Mouse (Mus musculus) small intestine, adult 2 months (tissue): ENCODE results near the gene Daam1. TPM values are rescaled to one million over a fixed set of nuclear protein-coding genes. Genes with fewer than 3 reads are reported as not detected.

ENCODE experiments used
- H3K27ac ChIP-seq: fragments of 200-500 bp; 2 replicates; pipeline ENCODE4 v1.5.1; 2012; ENCODE audit warnings: low read depth, low read length, control low read depth, inconsistent platforms; ENCODE audit not compliant: insufficient read depth
- H3K27me3 ChIP-seq: fragments of 200-500 bp; 2 replicates; pipeline ENCODE4 v1.6.1; 2012; ENCODE audit warnings: mild to moderate bottlenecking, moderate library complexity, low read length, inconsistent platforms; ENCODE audit not compliant: control insufficient read depth, insufficient read depth
- H3K36me3 ChIP-seq: fragments of 200-500 bp; 2 replicates; pipeline ENCODE4 v1.6.1; 2012; ENCODE audit warnings: mild to moderate bottlenecking, low read length, control low read depth, inconsistent platforms; ENCODE audit not compliant: control insufficient read depth, insufficient read depth
- H3K4me1 ChIP-seq: fragments of 200-500 bp; 2 replicates; pipeline ENCODE4 v1.6.1; 2012; ENCODE audit warnings: low read length, inconsistent platforms, mixed read lengths; ENCODE audit not compliant: control insufficient read depth, insufficient read depth, insufficient read length
- H3K4me3 ChIP-seq: fragments of 200-500 bp; 2 replicates; pipeline ENCODE4 v1.5.1; 2012; ENCODE audit warnings: low read depth, mild to moderate bottlenecking, control low read depth, inconsistent platforms, low read length, moderate library complexity
- CTCF ChIP-seq: fragments of 200-500 bp; IDR thresholded peaks from 2 replicates; pipeline ENCODE4 v1.5.1; 2012; ENCODE audit warnings: low read depth, mild to moderate bottlenecking, control low read depth, inconsistent platforms, low read length, moderate library complexity, mixed read lengths; ENCODE audit not compliant: insufficient replicate concordance, insufficient read length; ENCODE audit errors: extremely low read depth
- POLR2A ChIP-seq: fragments of 200-500 bp; IDR thresholded peaks from 2 replicates; pipeline ENCODE4 v1.6.1; 2012; ENCODE audit warnings: low read depth, mild to moderate bottlenecking, control low read depth, inconsistent platforms, low read length, moderate library complexity
- WGBS: fragments of 180-500 bp; shearing (Covaris S2); methylation state at CpG from one replicate; pipeline ENCODE4 v1.1.7; 2018; 5-methylcytosine and 5-hydroxymethylcytosine counted together
- polyA plus RNA-seq: library from polyadenylated mRNA; depleted of rRNA; stranded (reverse); fragments of >200 nt; gene quantifications from 2 replicates; pipeline ENCODE4 v1.2.3, GENCODE M21; 2012

Daam1 gene
- polyA plus RNA-seq, 1 experiment, result 2.4 TPM

DNA sequence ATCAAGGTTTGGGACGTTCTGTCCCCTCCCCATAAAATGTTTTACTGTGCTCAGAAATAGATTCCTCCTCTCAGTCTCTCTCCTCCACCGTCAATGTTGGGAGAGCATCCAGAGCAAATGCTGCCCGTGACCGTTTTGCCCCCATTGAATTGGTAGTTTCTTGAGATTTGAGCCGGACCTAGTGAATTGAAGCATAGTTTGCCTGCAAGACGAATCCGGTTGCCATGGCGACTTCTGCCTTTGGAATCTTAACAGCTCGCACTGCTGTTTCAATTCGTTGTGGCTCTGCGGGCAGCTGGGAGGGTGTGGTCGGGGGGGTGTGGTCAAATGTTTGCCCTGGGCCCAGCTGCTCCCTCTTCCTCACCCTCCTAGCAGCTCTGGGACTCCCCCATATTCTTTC lies 1.3 kb downstream of the Daam1 start:
- Histone ChIP-seq H3K4me3 (peak overlapping the region; percentile 74), H3K4me1 (peaks cover 4% of the 10 kb centered on the region; the same call in 1 of the 2 replicates), H3K27me3 (no peaks in the 10 kb centered on the region), H3K36me3 (no peaks in the 10 kb centered on the region), H3K27ac (no peak overlapping the region)
- WGBS, result under 1% methylated on average over 12 of the region's 12 CpGs
- TF ChIP-seq POLR2A (0 out of 2 replicates have a peak, but pooled peaks have one; percentile 12), CTCF (no peak)

DNA sequence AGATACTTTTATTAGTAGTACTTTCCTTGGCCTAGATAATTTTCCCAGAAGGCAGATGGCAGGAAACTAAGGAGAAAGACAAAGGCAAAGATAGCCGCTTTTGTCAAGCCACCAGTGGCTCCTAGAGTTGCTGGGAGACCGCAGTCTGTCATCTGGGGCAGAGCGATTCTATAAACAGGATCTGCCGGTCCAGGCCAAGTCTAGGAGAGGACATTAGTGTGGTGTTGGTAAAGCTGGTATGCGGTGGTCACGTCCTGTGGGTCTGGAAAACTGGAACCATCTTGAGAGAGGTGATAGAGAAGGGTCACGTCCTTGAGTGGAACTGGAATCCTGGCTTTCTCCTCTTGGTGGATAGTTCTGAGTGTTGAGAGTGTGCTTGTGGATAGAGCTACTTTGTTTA lies 3.2 kb downstream of the Daam1 start:
- 82% methylated on average over 7 of the region's 7 CpGs for WGBS
- TF ChIP-seq POLR2A (no peak), CTCF (no peak)

DNA sequence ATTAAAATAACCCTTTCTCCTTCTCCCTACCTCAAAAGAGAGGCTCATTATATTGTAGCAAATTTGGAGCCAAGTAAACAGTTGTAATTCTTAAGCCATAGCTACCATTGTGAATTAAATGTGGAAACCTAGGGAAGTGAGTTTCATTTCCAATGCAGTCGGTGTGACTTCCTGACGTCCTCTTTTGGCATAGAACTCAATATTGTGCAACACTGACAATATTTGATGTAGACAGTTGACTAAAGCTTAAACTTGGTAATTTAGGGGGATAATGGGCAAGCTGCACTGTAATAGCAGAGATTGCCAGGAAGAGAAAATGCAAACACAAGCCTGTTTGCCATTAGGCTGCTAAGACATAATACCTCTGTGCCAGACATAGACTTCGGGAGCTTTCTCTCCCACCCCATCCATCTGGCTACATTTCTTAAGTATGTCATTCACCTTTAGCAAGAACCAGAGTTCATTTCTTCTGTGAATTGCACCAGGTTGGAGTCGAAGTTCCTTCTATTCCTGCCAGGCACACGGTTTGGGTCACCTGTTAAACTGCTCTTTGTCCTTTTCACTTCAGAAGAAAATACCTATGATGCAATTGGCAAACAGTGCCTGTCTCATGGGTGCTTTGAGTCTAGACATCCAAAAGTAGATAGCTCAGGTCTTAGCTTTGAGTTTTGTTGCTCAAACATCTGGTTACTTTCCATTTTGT lies 5.2 kb downstream of the Daam1 start:
- TF ChIP-seq CTCF (no peak), POLR2A (no peak)
- H3K27me3 ChIP-seq, result no peaks in the 10 kb centered on the region
- H3K27ac ChIP-seq, result no peak overlapping the region
- peaks cover 10% of the 10 kb centered on the region; the same call in 1 of the 2 replicates for H3K4me1 ChIP-seq
- no peak overlapping the region for H3K4me3 ChIP-seq
- WGBS, result 14% methylated on average over 5 of the region's 5 CpGs
- no peaks in the 10 kb centered on the region for H3K36me3 ChIP-seq

More for the DNA sequence above, 3.2 kb downstream of the Daam1 start:
- H3K36me3 ChIP-seq, result no peaks in the 10 kb centered on the region
- H3K27ac ChIP-seq, result no peak overlapping the region
- peaks cover 6% of the 10 kb centered on the region; the same call in 1 of the 2 replicates for H3K4me1 ChIP-seq
- no peaks in the 10 kb centered on the region for H3K27me3 ChIP-seq
- H3K4me3 ChIP-seq, result no peak overlapping the region

DNA sequence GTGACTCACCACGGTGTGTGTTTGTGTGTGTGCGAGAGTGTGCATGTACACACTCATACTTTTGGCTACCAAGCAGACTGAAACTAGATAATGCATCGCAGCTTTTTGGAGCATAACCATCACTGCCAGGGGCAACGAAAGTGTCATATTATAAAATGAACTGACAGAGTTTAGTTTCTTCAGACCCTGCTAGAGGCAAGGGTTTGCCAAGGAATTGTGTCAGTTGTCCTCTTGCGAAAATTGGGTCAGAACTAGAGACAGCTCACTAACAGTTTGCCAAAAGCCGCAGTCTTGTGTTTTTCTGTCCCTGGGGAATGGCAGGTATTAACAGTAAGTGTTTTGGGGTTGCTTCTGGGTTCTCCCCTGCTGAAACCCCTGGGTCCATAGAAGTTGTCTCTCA lies 5.9 kb downstream of the Daam1 start:
- Histone ChIP-seq H3K36me3 (no peaks in the 10 kb centered on the region), H3K4me3 (no peak overlapping the region), H3K27ac (no peak overlapping the region), H3K27me3 (no peaks in the 10 kb centered on the region), H3K4me1 (peaks cover 10% of the 10 kb centered on the region; the same call in 1 of the 2 replicates)
- TF ChIP-seq POLR2A, result no peak
- 85% methylated on average over 6 of the region's 6 CpGs for WGBS

DNA sequence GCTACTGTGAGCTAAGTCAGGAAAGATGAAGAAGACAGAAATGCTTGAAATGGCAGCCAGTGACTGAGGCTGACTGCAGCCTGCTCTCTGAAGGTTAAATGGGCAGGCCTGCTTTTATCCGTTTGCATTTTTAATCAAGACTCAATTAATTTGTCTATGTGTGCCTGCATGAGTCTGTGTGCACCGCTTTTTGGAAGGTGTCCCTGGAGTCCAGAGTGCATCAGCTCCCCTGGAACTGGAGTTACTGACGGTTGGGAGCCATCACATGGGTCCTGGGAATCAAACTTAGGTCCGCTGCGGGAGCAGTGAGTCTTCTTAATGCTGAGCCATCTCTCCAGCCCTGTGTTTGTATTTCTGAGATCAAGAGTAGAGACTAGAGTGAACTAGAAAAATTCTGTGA lies 6.7 kb downstream of the Daam1 start:
- Histone ChIP-seq H3K27ac (no peak overlapping the region), H3K4me1 (peaks cover 10% of the 10 kb centered on the region; the same call in 1 of the 2 replicates), H3K36me3 (no peaks in the 10 kb centered on the region), H3K27me3 (no peaks in the 10 kb centered on the region), H3K4me3 (no peak overlapping the region)
- 72% methylated on average over 5 of the region's 5 CpGs for WGBS
- TF ChIP-seq POLR2A, result no peak
- no peak for TF ChIP-seq CTCF

DNA sequence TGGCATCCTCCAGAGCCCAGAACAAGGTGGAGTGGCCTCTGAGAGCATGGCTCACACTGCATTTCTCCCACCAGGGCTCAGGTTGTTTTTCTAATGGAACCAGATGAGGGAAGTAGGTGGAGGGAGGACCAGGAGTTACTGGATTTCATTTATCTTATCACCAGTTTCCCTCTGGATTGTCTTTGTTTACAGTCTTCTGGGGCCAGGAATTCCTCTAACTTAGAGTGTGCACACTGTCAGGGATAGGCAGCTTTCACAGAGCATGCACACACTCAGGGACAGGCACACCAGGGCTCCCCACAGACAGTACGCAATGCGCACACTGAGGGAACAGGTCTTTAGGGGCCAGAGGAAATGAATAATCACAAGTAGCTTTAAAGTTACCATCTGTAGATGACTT lies 7.4 kb downstream of the Daam1 start:
- Histone ChIP-seq H3K27me3 (no peaks in the 10 kb centered on the region), H3K27ac (no peak overlapping the region), H3K4me3 (no peak overlapping the region), H3K4me1 (peaks cover 10% of the 10 kb centered on the region; the same call in 1 of the 2 replicates), H3K36me3 (no peaks in the 10 kb centered on the region)
- WGBS, result 84% methylated on average over 2 of the region's 2 CpGs
- no peak for TF ChIP-seq POLR2A
- TF ChIP-seq CTCF, result no peak

DNA sequence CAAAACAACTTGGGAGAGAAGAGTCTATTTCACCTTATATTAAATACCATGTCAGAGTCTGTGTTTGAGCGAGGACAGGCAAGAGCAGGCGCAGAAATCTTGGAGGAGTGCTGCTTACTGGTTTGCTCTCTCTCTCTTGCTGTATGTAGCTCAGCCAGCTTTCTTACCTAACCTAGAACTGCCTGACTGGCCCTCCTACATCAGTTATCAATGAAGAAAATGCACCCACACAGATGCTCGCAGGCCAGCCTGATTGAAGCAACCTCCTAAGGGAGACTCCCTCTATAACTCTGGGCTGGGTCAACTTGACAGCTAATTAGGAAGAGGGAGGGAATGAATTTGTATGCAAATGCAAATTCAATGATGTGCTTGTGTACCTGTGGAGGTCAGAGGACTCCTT lies 8.8 kb downstream of the Daam1 start:
- H3K27me3 ChIP-seq, result no peaks in the 10 kb centered on the region
- no peak overlapping the region for H3K27ac ChIP-seq
- no peaks in the 10 kb centered on the region for H3K36me3 ChIP-seq
- no peak overlapping the region for H3K4me3 ChIP-seq
- WGBS, result 89% methylated on average over 3 of the region's 3 CpGs
- peaks cover 10% of the 10 kb centered on the region; the same call in 1 of the 2 replicates for H3K4me1 ChIP-seq
- TF ChIP-seq CTCF, result no peak
- TF ChIP-seq POLR2A, result no peak
